Mouse (Mus musculus) cerebellum, adult 2 months (tissue): Measurements from ENCODE around the gene Gm3336.

Source experiments
- CTCF ChIP-seq: fragments of 200-500 bp; IDR thresholded peaks from 2 replicates; pipeline ENCODE4 v1.5.1; 2011; ENCODE audit warnings: low read depth, mild to moderate bottlenecking, control low read depth, low read length, moderate library complexity, borderline replicate concordance; ENCODE audit not compliant: insufficient read depth
- POLR2A ChIP-seq: fragments of 200-500 bp; IDR thresholded peaks from 2 replicates; pipeline ENCODE4 v1.6.1; 2011; ENCODE audit warnings: low read length, control low read depth, borderline replicate concordance; ENCODE audit not compliant: insufficient read depth

GRCm38 (mm10) chr8:70762118-70762517 lies 43.8 kb downstream of the Gm3336 start:
- TF ChIP-seq POLR2A, result no peak
- no peak for TF ChIP-seq CTCF
